Mouse (Mus musculus) inflammation-experienced regulatory T-cells, adult 6 months (primary cell): ENCODE measurements around the gene Sf3b4. TPM values are rescaled to one million over a fixed set of nuclear protein-coding genes. Genes with fewer than 3 reads are reported as not detected.

ENCODE experiments used
- ATAC-seq: one replicate; pipeline ENCODE4 v1.8.0; 2017
- polyA plus RNA-seq, 3 experiments: library from polyadenylated mRNA; unstranded; fragments of 100-300 nt; shearing (Covaris generic); gene quantifications; one replicate each; pipeline ENCODE4 v1.2.1; 2017

The Sf3b4 gene
- polyA plus RNA-seq, 3 experiments from 2014 or later: 53.4 to 82.6 (median 56.6) TPM

GRCm38 (mm10) chr3:96220131-96220764, 48.1 kb downstream of the Sf3b4 start:
- ATAC-seq: peak; percentile 9

GRCm38 (mm10) chr3:96220765-96221639, 48.9 kb downstream of the Sf3b4 start, which contains the start of the genes Hist2h2ac and Hist2h2be:
Gene Hist2h2ac, minus strand, starts transcription at chr3:96220880.
Gene Hist2h2be, plus strand, starts transcription at chr3:96221119.
- peak; percentile 79 for ATAC-seq

GRCm38 (mm10) chr3:96221640-96222038, 49.5 kb downstream of the Sf3b4 start:
- no peak for ATAC-seq

GRCm38 (mm10) chr3:96222774-96223173, 50.6 kb downstream of the Sf3b4 start:
- no peak for ATAC-seq

- no peak for ATAC-seq
Observed at GRCm38 (mm10) chr3:96225421-96225820, 53.3 kb downstream of the Sf3b4 start.

Other genes with a start within 250 kb of the Sf3b4 start
- gene Anp32e, start 243.1 kb upstream of the Sf3b4 start, polyA plus RNA-seq: 100 to 1,000 TPM; 164 to 282 (median 210) TPM
- gene Plekho1, start 176.3 kb upstream of the Sf3b4 start, polyA plus RNA-seq: 10 to 100 TPM; 10.3 to 27.1 (median 15.9) TPM
- gene Vps45, start 113.9 kb upstream of the Sf3b4 start, polyA plus RNA-seq: 10 to 100 TPM; 21.2 to 23.9 (median 23.9) TPM
- gene Otud7b, start 67.8 kb upstream of the Sf3b4 start, polyA plus RNA-seq: 10 to 100 TPM in 1 of 3 experiments, 1 to 10 TPM in 2; 7.4 to 13.1 (median 9.9) TPM
- 1 to 10 TPM; 1.8 to 2.6 (median 2.0) TPM for gene Mtmr11, start 10.3 kb upstream of the Sf3b4 start, polyA plus RNA-seq
- 1 to 10 TPM; 1.2 to 1.5 (median 1.4) TPM for gene Sv2a, start 8.8 kb downstream of the Sf3b4 start, polyA plus RNA-seq
- 10 to 100 TPM; 23.4 to 36.1 (median 32.1) TPM for gene Bola1, start 47.4 kb downstream of the Sf3b4 start, polyA plus RNA-seq
- 1 to 10 TPM in 1 of 3 experiments, not detected in 2; 1.4 TPM for gene Hist2h2ab, start 47.5 kb downstream of the Sf3b4 start, polyA plus RNA-seq
- gene Hist2h2ac, start 48.5 kb downstream of the Sf3b4 start, polyA plus RNA-seq: 10 to 100 TPM in 1 of 3 experiments, 1 to 10 TPM in 2; 7.4 to 11.6 (median 8.1) TPM
- 1 to 10 TPM in 2 of 3 experiments, under 1 TPM in 1; 0.38 to 2.2 (median 2.0) TPM for gene Hist2h2be, start 48.8 kb downstream of the Sf3b4 start, polyA plus RNA-seq
- gene Hist2h3c2, start 66.8 kb downstream of the Sf3b4 start, polyA plus RNA-seq: 1 to 10 TPM in 1 of 3 experiments, not detected in 2; 1.5 TPM
- gene Hist2h2aa2, start 67.9 kb downstream of the Sf3b4 start, polyA plus RNA-seq: 100 to 1,000 TPM in 1 of 3 experiments, 10 to 100 TPM in 2; 36.1 to 104 (median 53.6) TPM
- gene Hist2h2aa1, start 73.2 kb downstream of the Sf3b4 start, polyA plus RNA-seq: 10 to 100 TPM in 2 of 3 experiments, 1 to 10 TPM in 1; 9.6 to 22.0 (median 11.1) TPM
- not detected for gene Hist2h3c1, start 74.4 kb downstream of the Sf3b4 start, polyA plus RNA-seq
- 1 to 10 TPM; 1.3 to 7.4 (median 5.9) TPM for gene Hist2h4, start 91.0 kb downstream of the Sf3b4 start, polyA plus RNA-seq
- gene Hist2h3b, start 96.3 kb downstream of the Sf3b4 start, polyA plus RNA-seq: 10 to 100 TPM in 1 of 3 experiments, 1 to 10 TPM in 2; 4.8 to 44.5 (median 9.0) TPM
- 10 to 100 TPM in 2 of 3 experiments, 1 to 10 TPM in 1; 5.7 to 28.2 (median 20.9) TPM for gene Hist2h2bb, start 97.4 kb downstream of the Sf3b4 start, polyA plus RNA-seq
- under 1 TPM in 1 of 3 experiments, not detected in 2; 0.43 TPM for gene Fcgr1, start 121.6 kb downstream of the Sf3b4 start, polyA plus RNA-seq